8 mouse cellular contexts compared by ENCODE assay signal in the genomic region with DNA sequence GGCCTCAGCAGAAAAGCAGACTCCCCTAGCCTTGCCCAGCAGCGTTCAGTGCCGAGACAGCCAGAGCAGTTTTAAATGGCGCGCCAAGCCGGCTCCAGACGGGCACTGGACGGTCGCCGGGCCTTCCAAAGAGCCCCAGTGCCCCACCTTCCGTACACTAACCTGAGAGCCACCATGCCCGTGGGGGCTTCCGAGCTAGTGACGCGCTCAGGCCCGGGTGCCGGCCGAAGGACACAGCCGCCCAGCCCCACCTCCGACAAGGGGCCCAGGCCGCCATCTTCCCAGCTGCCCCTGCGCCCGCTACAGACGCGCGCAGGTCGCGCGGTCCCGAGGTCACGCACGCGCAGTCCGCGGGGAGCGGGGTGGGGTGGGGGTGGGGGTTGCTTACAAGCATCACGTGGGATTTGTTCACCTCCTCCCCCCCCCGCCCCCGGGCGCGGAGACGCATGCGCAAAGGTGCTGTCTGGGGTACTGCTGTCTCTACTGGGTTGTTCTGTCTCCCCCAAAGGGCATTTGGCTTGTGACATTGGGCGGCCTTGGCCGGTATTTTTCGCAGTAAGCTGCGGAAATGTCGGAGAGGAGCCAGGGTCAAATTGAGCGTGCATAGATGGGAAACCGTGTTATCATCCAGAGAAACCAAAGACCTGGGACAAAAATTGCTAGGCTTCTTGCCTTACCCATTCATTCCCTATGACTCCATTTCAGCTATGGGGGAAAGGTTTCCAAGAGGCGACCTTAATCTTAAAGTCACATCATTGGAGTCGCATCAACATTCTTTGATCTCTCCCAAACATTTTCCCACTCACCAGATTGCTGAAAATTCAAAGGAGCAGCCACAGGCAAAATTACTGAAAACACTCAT. TPM values are rescaled to one million over a fixed set of nuclear protein-coding genes. Genes with fewer than 3 reads are reported as not detected.
DNase-seq lines count a peak whose midpoint lies in the region; ATAC-seq lines count a peak whose summit lies in the region.

A gene (minus strand): TSS at position 341 of the 862 bp plus-strand sequence.

- peaks cover 19% of the 10 kb centered on the region for H3K36me3 ChIP-seq in hindbrain, embryonic 10.5 days

- peak; percentile 97 for ATAC-seq in frontal cortex, adult (ENCODE audit: low TSS enrichment)

- no peaks in the 10 kb centered on the region for H3K27me3 ChIP-seq in hindbrain, embryonic 10.5 days (ENCODE audit: insufficient read depth, poor library complexity, severe bottlenecking)

- WGBS in hindbrain, embryonic 10.5 days = under 1% methylated on average over 51 of the region's 51 CpGs

- H3K4me1 ChIP-seq in hindbrain, embryonic 10.5 days (replicated peaks) = peaks cover 25% of the 10 kb centered on the region

- no peaks in the 10 kb centered on the region for H3K9me3 ChIP-seq in hindbrain, embryonic 10.5 days

- H3K4me3 ChIP-seq in hindbrain, embryonic 10.5 days = peak within 1 kb of the TSS; percentile 82

- H3K27ac ChIP-seq in hindbrain, embryonic 10.5 days = peak within 1 kb of the TSS; percentile 98

- DNase-seq in MN1 (ENCODE audit: low spot score) = peak; percentile 85
- peak; percentile 99 for DNase-seq in cerebellum, adult 9-10 months
- DNase-seq in hindbrain, embryonic 10.5 days (ENCODE audit: low spot score) = peak; percentile 98
- DNase-seq in layer of hippocampus, postnatal 10 days (ENCODE audit: low spot score in 2 of 2) = peak; percentile 96 to 97
- peak; percentile 97 for DNase-seq in lung, postnatal 10 days
- DNase-seq in ovary, postnatal 36 days (ENCODE audit: low spot score) = peak; percentile 96
- peak; percentile 97 for DNase-seq in thymus, postnatal 25 days

RNA-seq across cellular contexts. Expression of the gene that starts here (rescaled TPM):
- polyA plus RNA-seq in hindbrain, embryonic 10.5 days (2016; fragmentation: Nextera tagmentation; extraction: Ambion mirVana) = 42.2 and 46.3 TPM in 2 replicates
- 10 to 100 TPM; 20.7 to 22.9 TPM for total RNA-seq in layer of hippocampus, postnatal 10 days (2021)

Comparison
In these comparisons a context has a peak if more than half of its experiments do, and no peak if none do; other contexts are left out.
1. Peak in every context shown above with its lines: DNase-seq, ATAC-seq, H3K4me3 ChIP-seq and H3K27ac ChIP-seq.